Mouse (Mus musculus): ENCODE data around the gene Msrb1.
"Not testable (repeated sequence)": the region's sequence is repeated elsewhere in the genome, so short reads cannot be mapped to it uniquely, and the experiment has no call there.

The Msrb1 gene

GRCm38 (mm10) chr17:24719494-24720222 lies 16.8 kb upstream of the Msrb1 start:
- peak; percentile 99 for DNase-seq (ENCODE audit: low spot score)

GRCm38 (mm10) chr17:24720616-24721015 lies 15.8 kb upstream of the Msrb1 start:
- DNase-seq (ENCODE audit: low spot score) = not testable (repeated sequence)

- not testable (repeated sequence) for DNase-seq (ENCODE audit: low spot score)
Observed at GRCm38 (mm10) chr17:24721383-24721955, 15.0 kb upstream of the Msrb1 start.

- DNase-seq (ENCODE audit: low spot score) = no peak
Observed at GRCm38 (mm10) chr17:24722220-24722924, 14.1 kb upstream of the Msrb1 start.

GRCm38 (mm10) chr17:24723122-24723880 lies 13.1 kb upstream of the Msrb1 start:
- no peak for DNase-seq (ENCODE audit: low spot score)

- DNase-seq (ENCODE audit: low spot score) = no peak
Observed at GRCm38 (mm10) chr17:24723881-24724180, 12.6 kb upstream of the Msrb1 start.

- DNase-seq (ENCODE audit: low spot score) = peak; percentile 98
Observed at GRCm38 (mm10) chr17:24724184-24724583, 12.3 kb upstream of the Msrb1 start, which contains the start of gene Ndufb10. Gene Ndufb10, minus strand, starts transcription at chr17:24724478.

- DNase-seq (ENCODE audit: low spot score) = no peak
Observed at GRCm38 (mm10) chr17:24725637-24726390, 10.6 kb upstream of the Msrb1 start.

- DNase-seq (ENCODE audit: low spot score) = no peak
Observed at GRCm38 (mm10) chr17:24727618-24728017, 8.8 kb upstream of the Msrb1 start, which contains the start of gene Rpl3l. Gene Rpl3l, plus strand, starts transcription at chr17:24727820.

- DNase-seq (ENCODE audit: low spot score) = no peak
Observed at GRCm38 (mm10) chr17:24728184-24728583, 8.3 kb upstream of the Msrb1 start.

- no peak for DNase-seq (ENCODE audit: low spot score)
Observed at GRCm38 (mm10) chr17:24729067-24729466, 7.4 kb upstream of the Msrb1 start.

GRCm38 (mm10) chr17:24730787-24731186 lies 5.7 kb upstream of the Msrb1 start:
- no peak for DNase-seq (ENCODE audit: low spot score)

- DNase-seq (ENCODE audit: low spot score) = no peak
Observed at GRCm38 (mm10) chr17:24732233-24732935, 4.1 kb upstream of the Msrb1 start.

- no peak for DNase-seq (ENCODE audit: low spot score)
Observed at GRCm38 (mm10) chr17:24733434-24734050, 2.9 kb upstream of the Msrb1 start.

GRCm38 (mm10) chr17:24734513-24734912 lies 1.9 kb upstream of the Msrb1 start:
- no peak for DNase-seq (ENCODE audit: low spot score)

- DNase-seq (ENCODE audit: low spot score) = no peak
Observed at GRCm38 (mm10) chr17:24735446-24735845, 996 bp upstream of the Msrb1 start.

- DNase-seq (ENCODE audit: low spot score) = no peak
Observed at GRCm38 (mm10) chr17:24737135-24737810, 831 bp downstream of the Msrb1 start.

- DNase-seq (ENCODE audit: low spot score) = no peak
Observed at GRCm38 (mm10) chr17:24738238-24738637, 1.8 kb downstream of the Msrb1 start.

- DNase-seq (ENCODE audit: low spot score) = no peak
Observed at GRCm38 (mm10) chr17:24739926-24740325, 3.5 kb downstream of the Msrb1 start.

- DNase-seq (ENCODE audit: low spot score) = peak; percentile 53
Observed at GRCm38 (mm10) chr17:24742307-24742706, 5.9 kb downstream of the Msrb1 start.

All from layer of hippocampus, adult 11-12 months (tissue).